In the genomic region with DNA sequence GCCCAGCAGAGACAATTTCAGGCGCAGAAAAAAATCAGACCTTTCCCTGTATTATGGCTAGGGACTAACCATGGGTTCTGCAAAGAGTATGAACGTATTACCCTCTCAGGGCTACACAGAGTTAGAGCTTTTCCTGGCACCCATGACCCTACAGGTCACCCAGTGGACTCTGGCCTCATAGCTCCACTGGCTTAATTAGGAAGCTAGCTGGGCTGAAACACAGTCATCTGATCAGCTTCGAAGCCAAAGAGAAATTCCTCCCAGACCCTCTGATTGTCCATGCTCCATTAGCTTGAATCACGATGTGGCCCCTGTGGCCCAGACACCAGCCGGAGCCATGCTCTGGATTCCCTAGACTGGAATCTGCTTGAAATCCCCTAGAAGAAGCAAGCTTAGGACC, we compare ENCODE assay signal across 16 mouse cellular contexts. TPM values are rescaled to one million over a fixed set of nuclear protein-coding genes. Genes with fewer than 3 reads are reported as not detected.
DNase-seq lines count a peak whose midpoint lies in the region; ATAC-seq lines count a peak whose summit lies in the region.
"Had no signal": no experiment of that assay in that cellular context is flagged by ENCODE, and none has a peak within 500 bp of the region (broad histone marks: within the 10 kb centered on the region; RNA-seq: fewer than 3 reads in every experiment).

No protein-coding gene starts in this region.

- ATAC-seq in liver, embryonic 15.5 days (ENCODE audit: insufficient read depth): no peak
- no peak for ATAC-seq in inflammation-experienced regulatory T-cells, adult 6 months
- ATAC-seq: forebrain, embryonic 16.5 days; lung, postnatal 0 days had no signal

- peaks cover 82% of the 10 kb centered on the region for H3K4me1 ChIP-seq in embryonic facial prominence, embryonic 10.5 days
- peaks cover 28% of the 10 kb centered on the region for H3K4me1 ChIP-seq in liver, embryonic 15.5 days (replicated peaks)

- peak; percentile 64 for DNase-seq in Muller cell, postnatal 12 days (ENCODE audit: inconsistent ontology term)
- DNase-seq in embryonic facial prominence, embryonic 10.5 days (ENCODE audit: low spot score): no peak
- peak; percentile 91 for DNase-seq in kidney, adult 9 months
- no peak for DNase-seq in cerebellum, adult 9-11 months
- DNase-seq in layer of hippocampus, postnatal 36 days: no peak
- DNase-seq: adrenal gland, adult 8-10 months; cerebellum, postnatal 25 days; gastrocnemius, postnatal 36 days; layer of hippocampus, adult 9-11 months; thymus, postnatal 4 days had no signal

- no peak overlapping the region for H3K9ac ChIP-seq in liver, embryonic 15.5 days
- H3K9ac ChIP-seq: embryonic facial prominence, embryonic 12.5 days had no signal

- H3K27me3 ChIP-seq in embryonic facial prominence, embryonic 10.5 days (replicated peaks; ENCODE audit: low read depth, poor library complexity, severe bottlenecking): no peaks in the 10 kb centered on the region
- no peaks in the 10 kb centered on the region for H3K27me3 ChIP-seq in liver, embryonic 15.5 days
- H3K27me3 ChIP-seq: embryonic facial prominence, embryonic 12.5 days had no signal

- H3K4me3 ChIP-seq in embryonic facial prominence, embryonic 10.5 days: no peak overlapping the region
- H3K4me3 ChIP-seq in liver, embryonic 15.5 days (replicated peaks): no peak overlapping the region
- H3K4me3 ChIP-seq: embryonic facial prominence, embryonic 12.5 days had no signal

- H3K9me3 ChIP-seq in embryonic facial prominence, embryonic 10.5 days: no peaks in the 10 kb centered on the region
- H3K9me3 ChIP-seq in liver, embryonic 15.5 days (replicated peaks): no peaks in the 10 kb centered on the region
- H3K9me3 ChIP-seq: embryonic facial prominence, embryonic 12.5 days had no signal

- 65% methylated on average over 5 of the region's 5 CpGs for WGBS in embryonic facial prominence, embryonic 10.5 days
- WGBS in liver, embryonic 15.5 days (ENCODE audit: insufficient replicate concordance): 50% methylated on average over 5 of the region's 5 CpGs

- H3K4me2 ChIP-seq in liver, embryonic 15.5 days: no peak overlapping the region
- H3K4me2 ChIP-seq: embryonic facial prominence, embryonic 12.5 days had no signal

- peaks cover 17% of the 10 kb centered on the region for H3K36me3 ChIP-seq in embryonic facial prominence, embryonic 10.5 days (replicated peaks)
- no peaks in the 10 kb centered on the region for H3K36me3 ChIP-seq in liver, embryonic 15.5 days (replicated peaks)
- H3K36me3 ChIP-seq: embryonic facial prominence, embryonic 12.5 days had no signal

- peak overlapping the region; percentile 31; the same call in 1 of the 2 replicates for H3K27ac ChIP-seq in embryonic facial prominence, embryonic 10.5 days (replicated peaks)
- peak overlapping the region; percentile 59 for H3K27ac ChIP-seq in liver, embryonic 15.5 days (replicated peaks)
- H3K27ac ChIP-seq: embryonic facial prominence, embryonic 12.5 days; stomach, postnatal 0 days had no signal

RNA-seq across cellular contexts. Expression of gene Nectin1, which starts 10.3 kb away (rescaled TPM):
- 5.0 TPM in 2 replicates for polyA plus RNA-seq in embryonic facial prominence, embryonic 10.5 days (2016; fragmentation: Nextera tagmentation; extraction: Ambion mirVana)
- 1.6 and 1.8 TPM in 2 replicates for polyA plus RNA-seq in liver, embryonic 15.5 days (2015; fragmentation: Nextera tagmentation; extraction: Ambion mirVana)
- 10 to 100 TPM; 73.5 to 75.3 TPM for total RNA-seq in layer of hippocampus, postnatal 36 days (2021)
- polyA plus RNA-seq in inflammation-experienced regulatory T-cells, adult 6 months (2017; shearing (Covaris generic)): 1 to 10 TPM in 1 of 3 experiments, under 1 TPM in 2; 0.36 to 2.6 (median 0.57) TPM

Comparison
In these comparisons a context has a peak if more than half of its experiments do, and no peak if none do; other contexts are left out.
1. DNase-seq: peak in Muller cell, postnatal 12 days (single experiment) and kidney, adult 9 months (single experiment); none in embryonic facial prominence, embryonic 10.5 days (single experiment), cerebellum, adult 9-11 months (single experiment) and layer of hippocampus, postnatal 36 days (0 of 2).